Mouse (Mus musculus): ENCODE data around the gene Birc6. TPM values are rescaled to one million over a fixed set of nuclear protein-coding genes. Genes with fewer than 3 reads are reported as not detected.
"Not testable (repeated sequence)": the region's sequence is repeated elsewhere in the genome, so short reads cannot be mapped to it uniquely, and the experiment has no call there.

Gene Birc6
- polyA plus RNA-seq, 1 experiment from 2014 or later, result 90.9 TPM

GRCm38 (mm10) chr17:74678061-74678460 is 150.0 kb downstream of the Birc6 start:
- ATAC-seq, result no peak
- WGBS, result 93% methylated on average over 8 of the region's 8 CpGs
- Histone ChIP-seq H3K36me3 (ENCODE audit: control insufficient read depth, insufficient read depth) (peaks cover 17% of the 10 kb centered on the region), H3K4me3 (replicated peaks; ENCODE audit: low read length) (no peak overlapping the region), H3K27ac (ENCODE audit: low read length) (no peak overlapping the region), H3K4me2 (ENCODE audit: low read length) (no peak overlapping the region), H3K4me1 (replicated peaks; ENCODE audit: control insufficient read depth, insufficient read depth, low read length) (no peaks in the 10 kb centered on the region), H3K9ac (replicated peaks; ENCODE audit: low read depth, low read length) (no peak overlapping the region), H3K9me3 (ENCODE audit: control insufficient read depth, low read length) (no peaks in the 10 kb centered on the region), H3K27me3 (replicated peaks; ENCODE audit: control insufficient read depth, insufficient read depth, low read length) (no peaks in the 10 kb centered on the region)

GRCm38 (mm10) chr17:74684927-74685326 is 156.8 kb downstream of the Birc6 start:
- Histone ChIP-seq H3K36me3 (ENCODE audit: control insufficient read depth, insufficient read depth) (peaks cover 6% of the 10 kb centered on the region; the same call in 1 of the 2 replicates), H3K4me3 (replicated peaks; ENCODE audit: low read length) (no peak overlapping the region), H3K9ac (replicated peaks; ENCODE audit: low read depth, low read length) (no peak overlapping the region), H3K4me2 (ENCODE audit: low read length) (no peak overlapping the region), H3K27me3 (replicated peaks; ENCODE audit: control insufficient read depth, insufficient read depth, low read length) (no peaks in the 10 kb centered on the region), H3K27ac (ENCODE audit: low read length) (no peak overlapping the region), H3K9me3 (ENCODE audit: control insufficient read depth, low read length) (no peaks in the 10 kb centered on the region), H3K4me1 (replicated peaks; ENCODE audit: control insufficient read depth, insufficient read depth, low read length) (no peaks in the 10 kb centered on the region)
- 92% methylated on average over 3 of the region's 3 CpGs for WGBS
- no peak for ATAC-seq

GRCm38 (mm10) chr17:74688555-74688954 is 160.5 kb downstream of the Birc6 start:
- no peaks in the 10 kb centered on the region for H3K9me3 ChIP-seq (ENCODE audit: control insufficient read depth, low read length)
- H3K9ac ChIP-seq (replicated peaks; ENCODE audit: low read depth, low read length), result no peak overlapping the region
- WGBS, result 93% methylated on average over 2 of the region's 2 CpGs
- H3K4me2 ChIP-seq (ENCODE audit: low read length), result no peak overlapping the region
- no peak for ATAC-seq
- peaks cover 24% of the 10 kb centered on the region for H3K36me3 ChIP-seq (ENCODE audit: control insufficient read depth, insufficient read depth)
- no peak overlapping the region for H3K27ac ChIP-seq (ENCODE audit: low read length)
- no peaks in the 10 kb centered on the region for H3K4me1 ChIP-seq (replicated peaks; ENCODE audit: control insufficient read depth, insufficient read depth, low read length)
- H3K4me3 ChIP-seq (replicated peaks; ENCODE audit: low read length), result no peak overlapping the region
- no peaks in the 10 kb centered on the region for H3K27me3 ChIP-seq (replicated peaks; ENCODE audit: control insufficient read depth, insufficient read depth, low read length)

- Histone ChIP-seq H3K27ac (ENCODE audit: low read length) (no peak overlapping the region), H3K4me3 (replicated peaks; ENCODE audit: low read length) (no peak overlapping the region), H3K9me3 (ENCODE audit: control insufficient read depth, low read length) (no peaks in the 10 kb centered on the region), H3K4me1 (replicated peaks; ENCODE audit: control insufficient read depth, insufficient read depth, low read length) (no peaks in the 10 kb centered on the region), H3K9ac (replicated peaks; ENCODE audit: low read depth, low read length) (no peak overlapping the region), H3K27me3 (replicated peaks; ENCODE audit: control insufficient read depth, insufficient read depth, low read length) (no peaks in the 10 kb centered on the region), H3K4me2 (ENCODE audit: low read length) (no peak overlapping the region), H3K36me3 (ENCODE audit: control insufficient read depth, insufficient read depth) (peaks cover 25% of the 10 kb centered on the region)
- WGBS, result 97% methylated on average over 4 of the region's 4 CpGs
- no peak for ATAC-seq
Observed at GRCm38 (mm10) chr17:74689406-74689805, 161.3 kb downstream of the Birc6 start.

GRCm38 (mm10) chr17:74701661-74702060 is 173.6 kb downstream of the Birc6 start:
- not testable (repeated sequence) for H3K4me3 ChIP-seq (replicated peaks; ENCODE audit: low read length); H3K27me3 ChIP-seq (replicated peaks; ENCODE audit: control insufficient read depth, insufficient read depth, low read length); H3K4me2 ChIP-seq (ENCODE audit: low read length); H3K9me3 ChIP-seq (ENCODE audit: control insufficient read depth, low read length); H3K27ac ChIP-seq (ENCODE audit: low read length); H3K9ac ChIP-seq (replicated peaks; ENCODE audit: low read depth, low read length); H3K4me1 ChIP-seq (replicated peaks; ENCODE audit: control insufficient read depth, insufficient read depth, low read length); ATAC-seq
- 92% methylated on average over 2 of the region's 2 CpGs for WGBS
- H3K36me3 ChIP-seq (ENCODE audit: control insufficient read depth, insufficient read depth), result peaks cover 37% of the 10 kb centered on the region

- H3K4me2 ChIP-seq (ENCODE audit: low read length), result no peak overlapping the region
- no peaks in the 10 kb centered on the region for H3K9me3 ChIP-seq (ENCODE audit: control insufficient read depth, low read length)
- no peak overlapping the region for H3K9ac ChIP-seq (replicated peaks; ENCODE audit: low read depth, low read length)
- H3K36me3 ChIP-seq (ENCODE audit: control insufficient read depth, insufficient read depth), result peaks cover 20% of the 10 kb centered on the region
- no peak overlapping the region for H3K4me3 ChIP-seq (replicated peaks; ENCODE audit: low read length)
- H3K4me1 ChIP-seq (replicated peaks; ENCODE audit: control insufficient read depth, insufficient read depth, low read length), result no peaks in the 10 kb centered on the region
- ATAC-seq, result no peak
- no peaks in the 10 kb centered on the region for H3K27me3 ChIP-seq (replicated peaks; ENCODE audit: control insufficient read depth, insufficient read depth, low read length)
- no peak overlapping the region for H3K27ac ChIP-seq (ENCODE audit: low read length)
- 90% methylated on average over 5 of the region's 5 CpGs for WGBS
Observed at GRCm38 (mm10) chr17:74705480-74705879, 177.4 kb downstream of the Birc6 start.

- H3K4me1 ChIP-seq (replicated peaks; ENCODE audit: control insufficient read depth, insufficient read depth, low read length), result no peaks in the 10 kb centered on the region
- no peaks in the 10 kb centered on the region for H3K27me3 ChIP-seq (replicated peaks; ENCODE audit: control insufficient read depth, insufficient read depth, low read length)
- no peak overlapping the region for H3K4me2 ChIP-seq (ENCODE audit: low read length)
- no peak overlapping the region for H3K4me3 ChIP-seq (replicated peaks; ENCODE audit: low read length)
- no peak overlapping the region for H3K27ac ChIP-seq (ENCODE audit: low read length)
- H3K9ac ChIP-seq (replicated peaks; ENCODE audit: low read depth, low read length), result no peak overlapping the region
- ATAC-seq, result no peak
- H3K36me3 ChIP-seq (ENCODE audit: control insufficient read depth, insufficient read depth), result peaks cover 11% of the 10 kb centered on the region
- H3K9me3 ChIP-seq (ENCODE audit: control insufficient read depth, low read length), result no peaks in the 10 kb centered on the region
Observed at GRCm38 (mm10) chr17:74706593-74706992, 178.5 kb downstream of the Birc6 start.

GRCm38 (mm10) chr17:74707637-74708152 is 179.6 kb downstream of the Birc6 start:
- ATAC-seq, result no peak
- Histone ChIP-seq H3K27ac (ENCODE audit: low read length) (no peak overlapping the region), H3K27me3 (replicated peaks; ENCODE audit: control insufficient read depth, insufficient read depth, low read length) (no peaks in the 10 kb centered on the region), H3K4me2 (ENCODE audit: low read length) (no peak overlapping the region), H3K36me3 (ENCODE audit: control insufficient read depth, insufficient read depth) (peaks cover 6% of the 10 kb centered on the region), H3K4me3 (replicated peaks; ENCODE audit: low read length) (no peak overlapping the region), H3K9ac (replicated peaks; ENCODE audit: low read depth, low read length) (no peak overlapping the region), H3K4me1 (replicated peaks; ENCODE audit: control insufficient read depth, insufficient read depth, low read length) (no peaks in the 10 kb centered on the region), H3K9me3 (ENCODE audit: control insufficient read depth, low read length) (no peaks in the 10 kb centered on the region)
- WGBS, result 87% methylated on average over 7 of the region's 7 CpGs

GRCm38 (mm10) chr17:74710731-74711130 is 182.6 kb downstream of the Birc6 start:
- no peaks in the 10 kb centered on the region for H3K9me3 ChIP-seq (ENCODE audit: control insufficient read depth, low read length)
- WGBS, result 74% methylated on average over 4 of the region's 4 CpGs
- no peaks in the 10 kb centered on the region for H3K4me1 ChIP-seq (replicated peaks; ENCODE audit: control insufficient read depth, insufficient read depth, low read length)

GRCm38 (mm10) chr17:74711627-74712026 is 183.5 kb downstream of the Birc6 start:
- Histone ChIP-seq H3K4me3 (replicated peaks; ENCODE audit: low read length) (no peak overlapping the region), H3K4me2 (ENCODE audit: low read length) (no peak overlapping the region), H3K9me3 (ENCODE audit: control insufficient read depth, low read length) (no peaks in the 10 kb centered on the region), H3K9ac (replicated peaks; ENCODE audit: low read depth, low read length) (no peak overlapping the region), H3K4me1 (replicated peaks; ENCODE audit: control insufficient read depth, insufficient read depth, low read length) (no peaks in the 10 kb centered on the region), H3K27me3 (replicated peaks; ENCODE audit: control insufficient read depth, insufficient read depth, low read length) (peaks cover 5% of the 10 kb centered on the region), H3K27ac (ENCODE audit: low read length) (no peak overlapping the region), H3K36me3 (ENCODE audit: control insufficient read depth, insufficient read depth) (no peaks in the 10 kb centered on the region)
- ATAC-seq, result no peak
- 93% methylated on average over 8 of the region's 8 CpGs for WGBS

More at GRCm38 (mm10) chr17:74710731-74711130, 182.6 kb downstream of the Birc6 start:
- no peak for ATAC-seq
- Histone ChIP-seq H3K36me3 (ENCODE audit: control insufficient read depth, insufficient read depth) (no peaks in the 10 kb centered on the region), H3K9ac (replicated peaks; ENCODE audit: low read depth, low read length) (no peak overlapping the region), H3K4me2 (ENCODE audit: low read length) (no peak overlapping the region), H3K4me3 (replicated peaks; ENCODE audit: low read length) (no peak overlapping the region), H3K27me3 (replicated peaks; ENCODE audit: control insufficient read depth, insufficient read depth, low read length) (no peaks in the 10 kb centered on the region; the same call in 1 of the 2 replicates), H3K27ac (ENCODE audit: low read length) (no peak overlapping the region)
